Mouse (Mus musculus) heart, embryonic 15.5 days (tissue): Measurements from ENCODE around the gene Gpc3. TPM values are rescaled to one million over a fixed set of nuclear protein-coding genes. Genes with fewer than 3 reads are reported as not detected.
"Not testable (repeated sequence)": the region's sequence is repeated elsewhere in the genome, so short reads cannot be mapped to it uniquely, and the experiment has no call there.

Experiments used
- ATAC-seq: fragments of 200-750 bp; cut with Nextera tagmentation; replicated peaks from 2 replicates; pipeline ENCODE4 v1.8.0; 2017; ENCODE audit warnings: low read depth, moderate TSS enrichment; ENCODE audit not compliant: insufficient number of reproducible peaks, insufficient read depth, low FRiP score
- H3K27ac ChIP-seq: fragments of 300-500 bp; sonication (generic); 2 replicates; pipeline ENCODE4 v1.5.1; 2015; ENCODE audit warnings: mild to moderate bottlenecking, inconsistent platforms
- H3K27me3 ChIP-seq: fragments of 300-500 bp; sonication (generic); 2 replicates; pipeline ENCODE4 v1.6.1; 2015; ENCODE audit warnings: inconsistent platforms
- H3K36me3 ChIP-seq: fragments of 300-500 bp; sonication (generic); 2 replicates; pipeline ENCODE4 v1.6.1; 2015; ENCODE audit warnings: mild to moderate bottlenecking, inconsistent platforms
- H3K4me1 ChIP-seq: fragments of 300-500 bp; sonication (generic); replicated peaks from 2 replicates; pipeline ENCODE4 v1.6.1; 2015; ENCODE audit warnings: inconsistent platforms
- H3K4me2 ChIP-seq: fragments of 300-500 bp; sonication (generic); 2 replicates; pipeline ENCODE4 v1.6.1; 2015; ENCODE audit warnings: inconsistent platforms, mild to moderate bottlenecking, moderate library complexity
- H3K4me3 ChIP-seq: fragments of 300-500 bp; sonication (generic); 2 replicates; pipeline ENCODE4 v1.5.1; 2015; ENCODE audit warnings: mild to moderate bottlenecking, inconsistent platforms
- H3K9ac ChIP-seq: fragments of 300-500 bp; sonication (generic); 2 replicates; pipeline ENCODE4 v1.6.1; 2015; ENCODE audit warnings: mild to moderate bottlenecking, inconsistent platforms
- H3K9me3 ChIP-seq: fragments of 300-500 bp; sonication (generic); replicated peaks from 2 replicates; pipeline ENCODE4 v1.6.1; 2016; ENCODE audit warnings: inconsistent platforms
- WGBS: fragments of 180-500 bp; shearing (Covaris S2); methylation state at CpG from one replicate; pipeline ENCODE4 v1.1.7; 2015; ENCODE audit warnings: mixed read lengths; 5-methylcytosine and 5-hydroxymethylcytosine counted together
- polyA plus RNA-seq: library from polyadenylated mRNA; unstranded; fragments of >200 nt; fragmentation: Nextera tagmentation; extraction: Ambion mirVana; gene quantifications from 2 replicates; pipeline ENCODE4 v1.2.1, GENCODE M21; 2015

Gpc3 gene
- polyA plus RNA-seq, 1 experiment from 2014 or later, result 447 TPM

DNA sequence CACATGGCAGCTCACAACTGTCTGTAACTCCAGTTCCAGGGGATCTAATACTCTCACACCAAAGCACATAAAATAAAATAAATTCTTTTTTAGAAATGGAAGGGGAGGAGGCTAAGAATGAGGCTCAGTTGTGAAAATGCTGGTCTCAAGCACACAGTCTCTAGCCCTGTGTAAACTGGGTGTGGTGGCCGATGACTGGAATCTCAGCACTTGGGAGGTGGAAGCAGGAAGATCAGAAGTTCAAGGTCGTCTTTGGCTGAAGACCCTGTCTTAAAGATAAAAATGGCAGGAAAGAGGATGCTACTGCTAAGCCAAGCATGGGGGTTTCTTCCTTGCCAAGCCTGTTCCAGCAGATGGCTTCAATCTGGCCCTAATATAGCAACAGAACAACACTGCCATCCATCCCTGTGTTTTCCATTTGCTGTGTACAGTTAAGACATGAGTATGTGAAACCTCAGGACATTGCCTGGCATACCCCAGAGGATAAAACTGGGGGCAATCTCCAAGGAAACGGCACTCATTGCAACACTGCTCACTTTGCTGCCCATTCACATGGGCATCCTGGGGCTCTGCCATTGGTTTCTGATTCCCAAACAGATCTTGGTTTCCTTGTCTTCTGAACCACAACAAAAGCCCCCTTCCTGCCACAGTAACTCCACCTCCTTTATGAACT is 334.9 kb downstream of the Gpc3 start:
- no peak overlapping the region for H3K4me3 ChIP-seq
- no peaks in the 10 kb centered on the region for H3K36me3 ChIP-seq
- no peaks in the 10 kb centered on the region for H3K9me3 ChIP-seq
- WGBS, result 56% methylated on average over 3 of the region's 3 CpGs
- ATAC-seq, result no peak
- H3K4me2 ChIP-seq, result no peak overlapping the region
- H3K4me1 ChIP-seq, result 0 out of 2 replicates have a peak, but pooled peaks cover 2% of the 10 kb centered on the region
- H3K9ac ChIP-seq, result no peak overlapping the region
- no peak overlapping the region for H3K27ac ChIP-seq
- no peaks in the 10 kb centered on the region for H3K27me3 ChIP-seq

- H3K27me3 ChIP-seq, result no peaks in the 10 kb centered on the region
- ATAC-seq, result no peak
- H3K4me3 ChIP-seq, result no peak overlapping the region
- H3K36me3 ChIP-seq, result no peaks in the 10 kb centered on the region
- 43% methylated on average over 1 of the region's 1 CpGs for WGBS
- no peak overlapping the region for H3K27ac ChIP-seq
- no peak overlapping the region for H3K4me2 ChIP-seq
- H3K9ac ChIP-seq, result no peak overlapping the region
- no peaks in the 10 kb centered on the region for H3K9me3 ChIP-seq
- H3K4me1 ChIP-seq, result 0 out of 2 replicates have a peak, but pooled peaks cover 2% of the 10 kb centered on the region
Measured at GRCm38 (mm10) chrX:52277599-52277998, 336.2 kb downstream of the Gpc3 start.

DNA sequence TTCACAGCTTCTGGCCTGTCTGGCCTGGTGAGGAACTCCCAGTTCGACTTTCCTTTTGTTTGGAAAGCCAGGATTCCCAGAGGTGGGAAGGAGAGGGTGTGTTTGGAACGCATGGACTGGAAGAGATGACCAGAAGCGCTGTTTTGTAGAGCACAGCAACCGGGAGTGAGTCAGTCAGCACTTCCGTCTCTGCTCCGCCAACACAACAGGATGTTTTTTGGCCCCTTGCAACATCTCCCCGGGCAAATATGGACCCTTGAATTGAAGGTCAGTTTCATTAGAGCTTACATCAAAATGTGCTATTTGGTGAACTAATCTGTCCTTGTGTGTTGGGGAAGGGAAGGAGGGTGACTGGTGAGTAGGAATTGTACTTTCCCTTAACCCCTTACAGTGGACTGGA is 340.7 kb downstream of the Gpc3 start:
- no peaks in the 10 kb centered on the region for H3K9me3 ChIP-seq
- no peaks in the 10 kb centered on the region for H3K36me3 ChIP-seq
- 0 out of 2 replicates have a peak, but pooled peaks cover 2% of the 10 kb centered on the region for H3K4me1 ChIP-seq
- ATAC-seq, result no peak
- H3K9ac ChIP-seq, result no peak overlapping the region
- H3K27me3 ChIP-seq, result no peaks in the 10 kb centered on the region
- 70% methylated on average over 7 of the region's 7 CpGs for WGBS
- H3K27ac ChIP-seq, result no peak overlapping the region
- no peak overlapping the region for H3K4me3 ChIP-seq
- H3K4me2 ChIP-seq, result no peak overlapping the region

- WGBS, result 50% methylated on average over 11 of the region's 11 CpGs
- Histone ChIP-seq H3K9ac (no peak overlapping the region), H3K4me3 (no peak overlapping the region), H3K4me2 (no peak overlapping the region), H3K9me3 (no peaks in the 10 kb centered on the region), H3K27ac (peak overlapping the region; percentile 64), H3K4me1 (peaks cover 16% of the 10 kb centered on the region), H3K36me3 (no peaks in the 10 kb centered on the region), H3K27me3 (no peaks in the 10 kb centered on the region)
- no peak for ATAC-seq
Measured at GRCm38 (mm10) chrX:52261991-52262390, 351.8 kb downstream of the Gpc3 start.

- Histone ChIP-seq H3K4me2 (no peak overlapping the region), H3K4me1 (peaks cover 16% of the 10 kb centered on the region), H3K9me3 (no peaks in the 10 kb centered on the region), H3K36me3 (no peaks in the 10 kb centered on the region), H3K27me3 (no peaks in the 10 kb centered on the region), H3K27ac (peak overlapping the region; percentile 64), H3K4me3 (no peak overlapping the region), H3K9ac (no peak overlapping the region)
- peak; percentile 27; the same call in 1 of the 2 replicates for ATAC-seq
- WGBS, result 33% methylated on average over 7 of the region's 7 CpGs
Measured at GRCm38 (mm10) chrX:52261546-52261945, 352.2 kb downstream of the Gpc3 start.

GRCm38 (mm10) chrX:52259771-52260170 is 354.0 kb downstream of the Gpc3 start:
- 30% methylated on average over 1 of the region's 1 CpGs for WGBS
- H3K4me3 ChIP-seq, ATAC-seq, H3K4me2 ChIP-seq, H3K27ac ChIP-seq, H3K27me3 ChIP-seq, H3K9me3 ChIP-seq, H3K36me3 ChIP-seq, H3K9ac ChIP-seq: not testable (repeated sequence)
- H3K4me1 ChIP-seq, result peaks cover 16% of the 10 kb centered on the region

DNA sequence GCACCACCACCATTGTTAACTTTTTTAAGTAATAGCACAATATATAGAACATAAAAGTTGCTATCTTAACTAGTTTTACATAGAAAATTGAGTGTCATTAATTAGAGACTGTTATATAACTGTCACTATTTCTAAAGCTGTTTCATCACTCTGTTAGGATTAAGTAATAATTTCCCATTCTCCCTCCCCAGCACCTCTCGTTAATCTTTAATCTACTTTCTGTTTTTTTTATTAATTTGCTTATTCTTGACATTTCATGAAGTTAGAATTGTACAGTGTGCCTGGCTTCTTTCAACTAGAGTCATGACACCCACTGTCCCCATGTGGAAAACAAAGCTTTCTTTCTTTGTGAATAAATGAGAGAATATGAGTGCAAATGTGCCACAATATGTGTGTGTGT is 359.2 kb downstream of the Gpc3 start:
- H3K4me3 ChIP-seq, result no peak overlapping the region
- no peak for ATAC-seq

GRCm38 (mm10) chrX:52245694-52246297 is 368.0 kb downstream of the Gpc3 start:
- Histone ChIP-seq H3K4me3 (no peak overlapping the region), H3K27me3 (no peaks in the 10 kb centered on the region), H3K4me1 (no peaks in the 10 kb centered on the region), H3K9me3 (no peaks in the 10 kb centered on the region), H3K27ac (no peak overlapping the region), H3K9ac (no peak overlapping the region), H3K4me2 (no peak overlapping the region), H3K36me3 (no peaks in the 10 kb centered on the region)
- WGBS, result 67% methylated on average over 4 of the region's 4 CpGs
- ATAC-seq, result no peak

More for the DNA sequence above, 359.2 kb downstream of the Gpc3 start:
- Histone ChIP-seq H3K36me3 (no peaks in the 10 kb centered on the region), H3K9me3 (no peaks in the 10 kb centered on the region), H3K27me3 (no peaks in the 10 kb centered on the region), H3K4me2 (no peak overlapping the region), H3K27ac (no peak overlapping the region), H3K4me1 (no peaks in the 10 kb centered on the region), H3K9ac (no peak overlapping the region)
- 80% methylated on average over 1 of the region's 1 CpGs for WGBS

DNA sequence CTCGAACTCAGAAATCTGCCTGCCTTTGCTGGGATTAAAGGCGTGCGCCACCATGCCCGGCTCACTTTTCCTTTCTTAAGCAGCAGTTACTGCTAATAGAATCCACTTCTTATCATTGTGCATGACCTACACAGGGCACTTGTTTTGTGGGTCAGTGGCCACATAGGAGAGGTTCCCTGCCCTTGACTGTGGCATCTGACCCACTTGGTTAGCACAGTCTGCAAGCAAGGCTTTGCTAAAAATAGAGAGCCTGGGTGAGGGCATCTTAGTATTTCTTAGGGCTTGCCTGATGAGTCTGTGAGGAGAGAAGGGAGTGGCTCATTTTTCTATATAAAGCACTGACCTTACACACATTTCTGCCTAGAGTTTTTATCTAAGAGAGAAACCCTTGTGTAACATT is 376.3 kb downstream of the Gpc3 start:
- Histone ChIP-seq H3K9ac (no peak overlapping the region), H3K27ac (no peak overlapping the region), H3K36me3 (no peaks in the 10 kb centered on the region), H3K4me3 (no peak overlapping the region), H3K4me1 (peaks cover 3% of the 10 kb centered on the region; the same call in 1 of the 2 replicates), H3K27me3 (no peaks in the 10 kb centered on the region), H3K4me2 (no peak overlapping the region), H3K9me3 (no peaks in the 10 kb centered on the region)
- 73% methylated on average over 4 of the region's 4 CpGs for WGBS
- no peak for ATAC-seq

DNA sequence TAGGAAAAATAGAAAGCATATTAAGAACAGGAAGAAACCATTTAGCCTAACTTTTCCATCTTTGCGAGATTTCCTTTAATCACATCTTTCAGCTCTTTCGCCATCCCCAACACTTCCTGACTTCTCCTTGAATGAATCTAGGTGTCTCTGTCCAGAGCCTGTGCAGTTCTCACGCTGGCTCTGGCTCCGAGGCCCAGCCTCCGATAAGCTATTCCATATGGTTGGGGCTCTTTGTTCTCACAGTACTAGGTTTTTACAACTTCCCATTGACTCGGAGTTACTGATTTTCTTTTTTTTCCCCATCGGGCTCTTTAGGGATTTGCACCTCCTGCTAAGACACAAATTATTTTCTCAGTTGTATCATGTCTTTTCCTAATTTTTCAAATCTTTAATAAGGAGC is 381.8 kb downstream of the Gpc3 start:
- Histone ChIP-seq H3K4me1 (no peaks in the 10 kb centered on the region), H3K27me3 (no peaks in the 10 kb centered on the region), H3K9me3 (no peaks in the 10 kb centered on the region), H3K4me3 (no peak overlapping the region), H3K4me2 (no peak overlapping the region), H3K36me3 (no peaks in the 10 kb centered on the region), H3K9ac (no peak overlapping the region), H3K27ac (no peak overlapping the region)
- 53% methylated on average over 7 of the region's 7 CpGs for WGBS
- no peak for ATAC-seq

GRCm38 (mm10) chrX:52230711-52231110 is 383.0 kb downstream of the Gpc3 start:
- H3K27ac ChIP-seq, result no peak overlapping the region
- H3K36me3 ChIP-seq, result no peaks in the 10 kb centered on the region
- H3K27me3 ChIP-seq, result no peaks in the 10 kb centered on the region
- 66% methylated on average over 4 of the region's 4 CpGs for WGBS
- no peaks in the 10 kb centered on the region for H3K4me1 ChIP-seq
- no peak overlapping the region for H3K4me2 ChIP-seq
- ATAC-seq, result no peak
- no peaks in the 10 kb centered on the region for H3K9me3 ChIP-seq
- H3K4me3 ChIP-seq, result no peak overlapping the region
- no peak overlapping the region for H3K9ac ChIP-seq
